Mouse (Mus musculus): ENCODE measurements around the gene Stat6. TPM values are rescaled to one million over a fixed set of nuclear protein-coding genes. Genes with fewer than 3 reads are reported as not detected.

The Stat6 gene
- polyA plus RNA-seq, 1 experiment from 2014 or later, result 14.3 TPM

- 0 out of 2 replicates have a peak, but pooled peaks cover 11% of the 10 kb centered on the region for H3K36me3 ChIP-seq (replicated peaks)
- peaks cover 48% of the 10 kb centered on the region for H3K27me3 ChIP-seq
- 35% methylated on average over 2 of the region's 2 CpGs for WGBS (ENCODE audit: insufficient replicate concordance)
- H3K4me3 ChIP-seq (replicated peaks), result no peak overlapping the region
- no peak for ATAC-seq (ENCODE audit: insufficient read depth)
- peak overlapping the region; percentile 46; the same call in 1 of the 2 replicates for H3K27ac ChIP-seq (replicated peaks)
- H3K9ac ChIP-seq, result no peak overlapping the region
- H3K4me2 ChIP-seq, result no peak overlapping the region
- H3K9me3 ChIP-seq (replicated peaks), result no peaks in the 10 kb centered on the region
- H3K4me1 ChIP-seq (replicated peaks), result peaks cover 66% of the 10 kb centered on the region
Observed at GRCm38 (mm10) chr10:127615034-127615374, 27.8 kb upstream of the Stat6 start.

DNA sequence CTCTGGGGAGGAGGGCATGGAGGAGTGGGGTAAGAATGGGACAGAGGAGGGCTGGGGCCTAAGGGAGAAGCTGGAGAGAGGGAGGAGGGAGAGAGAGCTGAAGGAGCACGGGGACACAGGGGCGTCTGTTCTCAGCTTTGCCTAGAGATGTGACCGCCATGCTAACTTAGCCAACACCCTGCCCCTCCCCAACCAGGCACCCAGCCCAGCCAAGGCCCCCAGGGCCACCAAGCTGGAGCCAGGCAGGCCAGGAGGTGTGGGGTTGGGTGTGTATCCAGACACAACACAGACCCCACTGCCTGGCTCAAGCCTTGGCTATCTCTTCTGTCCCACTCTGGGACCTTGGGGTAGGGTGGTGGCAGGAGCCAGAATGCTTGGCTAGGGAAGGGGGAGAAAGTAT is 27.2 kb upstream of the Stat6 start:
- peak overlapping the region; percentile 46 for H3K27ac ChIP-seq (replicated peaks)
- H3K4me2 ChIP-seq, result no peak overlapping the region
- peaks cover 54% of the 10 kb centered on the region for H3K27me3 ChIP-seq
- H3K9me3 ChIP-seq (replicated peaks), result no peaks in the 10 kb centered on the region
- H3K36me3 ChIP-seq (replicated peaks), result 0 out of 2 replicates have a peak, but pooled peaks cover 8% of the 10 kb centered on the region
- H3K9ac ChIP-seq, result no peak overlapping the region
- H3K4me1 ChIP-seq (replicated peaks), result peaks cover 66% of the 10 kb centered on the region
- ATAC-seq (ENCODE audit: insufficient read depth), result no peak
- H3K4me3 ChIP-seq (replicated peaks), result no peak overlapping the region
- WGBS (ENCODE audit: insufficient replicate concordance), result 51% methylated on average over 3 of the region's 3 CpGs

DNA sequence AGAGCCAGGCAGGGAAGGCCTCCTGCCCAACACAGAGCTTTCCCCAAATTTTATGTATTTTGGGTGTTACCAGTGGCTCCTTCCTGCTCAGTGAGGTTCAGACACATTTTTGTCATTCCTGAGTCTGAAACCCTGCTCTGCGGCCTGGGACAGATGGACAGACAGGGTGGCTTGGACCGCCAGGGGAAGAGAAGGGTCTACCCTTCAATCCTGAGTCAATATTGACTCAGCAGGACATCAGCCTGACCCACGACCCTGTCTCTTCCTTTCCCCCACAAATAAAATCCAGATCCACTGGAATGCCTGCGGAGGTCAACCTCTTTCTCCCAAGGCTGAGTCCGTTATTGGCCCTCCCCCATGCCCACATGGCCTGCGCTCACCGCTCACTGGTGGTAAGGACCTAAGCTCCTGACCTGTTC is 26.5 kb upstream of the Stat6 start:
- ATAC-seq (ENCODE audit: insufficient read depth), result no peak
- Histone ChIP-seq H3K9ac (no peak overlapping the region), H3K9me3 (replicated peaks) (no peaks in the 10 kb centered on the region), H3K36me3 (replicated peaks) (0 out of 2 replicates have a peak, but pooled peaks cover 5% of the 10 kb centered on the region), H3K4me3 (replicated peaks) (no peak overlapping the region), H3K27me3 (peaks cover 61% of the 10 kb centered on the region), H3K4me1 (replicated peaks) (peaks cover 65% of the 10 kb centered on the region), H3K4me2 (0 out of 2 replicates have a peak overlapping the region, but pooled peaks have one; percentile 4), H3K27ac (replicated peaks) (peak overlapping the region; percentile 46; the same call in 1 of the 2 replicates)
- 47% methylated on average over 7 of the region's 7 CpGs for WGBS (ENCODE audit: insufficient replicate concordance)

- Histone ChIP-seq H3K36me3 (replicated peaks) (no peaks in the 10 kb centered on the region), H3K4me3 (replicated peaks) (no peak overlapping the region), H3K9ac (no peak overlapping the region), H3K4me2 (peak overlapping the region; percentile 6; the same call in 1 of the 2 replicates), H3K27ac (replicated peaks) (peak overlapping the region; percentile 33; the same call in 1 of the 2 replicates), H3K9me3 (replicated peaks) (no peaks in the 10 kb centered on the region), H3K4me1 (replicated peaks) (peaks cover 60% of the 10 kb centered on the region), H3K27me3 (peaks cover 71% of the 10 kb centered on the region)
- no peak for ATAC-seq (ENCODE audit: insufficient read depth)
- WGBS (ENCODE audit: insufficient replicate concordance), result 32% methylated on average over 4 of the region's 4 CpGs
Observed at GRCm38 (mm10) chr10:127617294-127617693, 25.5 kb upstream of the Stat6 start.

GRCm38 (mm10) chr10:127618173-127618572 is 24.6 kb upstream of the Stat6 start:
- H3K27ac ChIP-seq (replicated peaks), result no peak overlapping the region
- WGBS (ENCODE audit: insufficient replicate concordance), result 19% methylated on average over 6 of the region's 6 CpGs
- H3K4me1 ChIP-seq (replicated peaks), result peaks cover 54% of the 10 kb centered on the region
- no peaks in the 10 kb centered on the region for H3K9me3 ChIP-seq (replicated peaks)
- H3K4me2 ChIP-seq, result peak overlapping the region; percentile 72
- H3K27me3 ChIP-seq, result peaks cover 72% of the 10 kb centered on the region
- H3K9ac ChIP-seq, result no peak overlapping the region
- no peak for ATAC-seq (ENCODE audit: insufficient read depth)
- 0 out of 2 replicates have a peak overlapping the region, but pooled peaks have one; percentile 57 for H3K4me3 ChIP-seq (replicated peaks)
- no peaks in the 10 kb centered on the region for H3K36me3 ChIP-seq (replicated peaks)

GRCm38 (mm10) chr10:127619119-127619721 is 23.6 kb upstream of the Stat6 start:
- Histone ChIP-seq H3K9me3 (replicated peaks) (no peaks in the 10 kb centered on the region), H3K27ac (replicated peaks) (peak overlapping the region; percentile 71), H3K9ac (peak overlapping the region; percentile 42; the same call in 1 of the 2 replicates), H3K4me3 (replicated peaks) (peak overlapping the region; percentile 57), H3K36me3 (replicated peaks) (no peaks in the 10 kb centered on the region), H3K4me1 (replicated peaks) (peaks cover 46% of the 10 kb centered on the region), H3K4me2 (peak overlapping the region; percentile 72), H3K27me3 (peaks cover 72% of the 10 kb centered on the region)
- ATAC-seq (ENCODE audit: insufficient read depth), result no peak
- WGBS (ENCODE audit: insufficient replicate concordance), result 19% methylated on average over 8 of the region's 8 CpGs

- peaks cover 39% of the 10 kb centered on the region for H3K4me1 ChIP-seq (replicated peaks)
- H3K36me3 ChIP-seq (replicated peaks), result no peaks in the 10 kb centered on the region
- H3K27ac ChIP-seq (replicated peaks), result peak overlapping the region; percentile 71
- no peak for ATAC-seq (ENCODE audit: insufficient read depth)
- peak overlapping the region; percentile 72 for H3K4me2 ChIP-seq
- 13% methylated on average over 12 of the region's 12 CpGs for WGBS (ENCODE audit: insufficient replicate concordance)
- H3K27me3 ChIP-seq, result peaks cover 72% of the 10 kb centered on the region
- H3K4me3 ChIP-seq (replicated peaks), result peak overlapping the region; percentile 57
- peak overlapping the region; percentile 42; the same call in 1 of the 2 replicates for H3K9ac ChIP-seq
- H3K9me3 ChIP-seq (replicated peaks), result no peaks in the 10 kb centered on the region
Observed at GRCm38 (mm10) chr10:127619941-127620405, 22.8 kb upstream of the Stat6 start.

- Histone ChIP-seq H3K36me3 (replicated peaks) (no peaks in the 10 kb centered on the region), H3K9ac (peak within 1 kb of the TSS; percentile 42), H3K27me3 (peaks cover 71% of the 10 kb centered on the region), H3K4me3 (replicated peaks) (peak within 1 kb of the TSS; percentile 57), H3K9me3 (replicated peaks) (no peaks in the 10 kb centered on the region), H3K4me1 (replicated peaks) (peaks cover 33% of the 10 kb centered on the region), H3K4me2 (peak within 1 kb of the TSS; percentile 72), H3K27ac (replicated peaks) (peak within 1 kb of the TSS; percentile 89)
- peak; percentile 33 for ATAC-seq (ENCODE audit: insufficient read depth)
- 6% methylated on average over 26 of the region's 32 CpGs for WGBS (ENCODE audit: insufficient replicate concordance)
Observed at GRCm38 (mm10) chr10:127620406-127621190, 22.2 kb upstream of the Stat6 start, which contains the start of gene Lrp1. Lrp1 (minus strand) TSS chr10:127621148.

GRCm38 (mm10) chr10:127621191-127622056 is 21.4 kb upstream of the Stat6 start:
- H3K9ac ChIP-seq, result peak overlapping the region; percentile 37; the same call in 1 of the 2 replicates
- H3K36me3 ChIP-seq (replicated peaks), result no peaks in the 10 kb centered on the region
- peaks cover 63% of the 10 kb centered on the region for H3K27me3 ChIP-seq
- peak; percentile 75 for ATAC-seq (ENCODE audit: insufficient read depth)
- no peaks in the 10 kb centered on the region for H3K9me3 ChIP-seq (replicated peaks)
- WGBS (ENCODE audit: insufficient replicate concordance), result under 1% methylated on average over 33 of the region's 39 CpGs
- peak overlapping the region; percentile 72 for H3K4me2 ChIP-seq
- H3K4me1 ChIP-seq (replicated peaks), result peaks cover 25% of the 10 kb centered on the region
- H3K4me3 ChIP-seq (replicated peaks), result peak overlapping the region; percentile 57
- peak overlapping the region; percentile 89 for H3K27ac ChIP-seq (replicated peaks)

GRCm38 (mm10) chr10:127622057-127622392 is 20.8 kb upstream of the Stat6 start:
- WGBS (ENCODE audit: insufficient replicate concordance), result 2% methylated on average over 13 of the region's 13 CpGs
- H3K4me1 ChIP-seq (replicated peaks), result peaks cover 20% of the 10 kb centered on the region
- no peak overlapping the region for H3K9ac ChIP-seq
- peak; percentile 49 for ATAC-seq (ENCODE audit: insufficient read depth)
- H3K4me3 ChIP-seq (replicated peaks), result peak overlapping the region; percentile 57
- H3K9me3 ChIP-seq (replicated peaks), result no peaks in the 10 kb centered on the region
- H3K27me3 ChIP-seq, result peaks cover 58% of the 10 kb centered on the region
- H3K27ac ChIP-seq (replicated peaks), result peak overlapping the region; percentile 89
- peak overlapping the region; percentile 72 for H3K4me2 ChIP-seq
- no peaks in the 10 kb centered on the region for H3K36me3 ChIP-seq (replicated peaks)

Data from liver, embryonic 15.5 days (tissue).